Mouse (Mus musculus) forebrain, embryonic 14.5 days (tissue): ENCODE data around the gene Gpkow. TPM values are rescaled to one million over a fixed set of nuclear protein-coding genes. Genes with fewer than 3 reads are reported as not detected.

Experiments
- ATAC-seq: fragments of 200-750 bp; cut with Nextera tagmentation; 2 replicates; pipeline ENCODE4 v1.8.0; 2017; ENCODE audit warnings: mild to moderate bottlenecking, moderate library complexity
- DNase-seq: peaks from one replicate; pipeline ENCODE4 v3.0.0-alpha.2; 2015; ENCODE audit warnings: low spot score
- H3K27ac ChIP-seq: fragments of 300-500 bp; sonication (generic); 2 replicates; pipeline ENCODE4 v1.5.1; 2014; ENCODE audit warnings: low read depth, mild to moderate bottlenecking, control low read depth, low read length, moderate library complexity
- H3K27me3 ChIP-seq: fragments of 300-500 bp; sonication (generic); replicated peaks from 2 replicates; pipeline ENCODE4 v1.6.1; 2014; ENCODE audit warnings: low read length, control low read depth, mixed read lengths; ENCODE audit not compliant: control insufficient read depth, insufficient read depth
- H3K36me3 ChIP-seq: fragments of 300-500 bp; sonication (generic); 2 replicates; pipeline ENCODE4 v1.6.1; 2014; ENCODE audit warnings: low read length, control low read depth; ENCODE audit not compliant: control insufficient read depth, insufficient read depth
- H3K4me1 ChIP-seq: fragments of 300-500 bp; sonication (generic); 2 replicates; pipeline ENCODE4 v1.6.1; 2014; ENCODE audit warnings: antibody characterized with exemption, low read length, control low read depth; ENCODE audit not compliant: control insufficient read depth, insufficient read depth
- H3K4me2 ChIP-seq: fragments of 300-500 bp; sonication (generic); 2 replicates; pipeline ENCODE4 v1.6.1; 2014; ENCODE audit warnings: mild to moderate bottlenecking, control low read depth, low read length
- H3K4me3 ChIP-seq: fragments of 300-500 bp; sonication (generic); 2 replicates; pipeline ENCODE4 v1.5.1; 2014; ENCODE audit warnings: low read depth, low read length, control low read depth
- H3K9ac ChIP-seq: fragments of 300-500 bp; sonication (generic); 2 replicates; pipeline ENCODE4 v1.6.1; 2014; ENCODE audit warnings: mild to moderate bottlenecking, low read length, control low read depth, moderate library complexity
- H3K9me3 ChIP-seq: fragments of 300-500 bp; sonication (generic); replicated peaks from 2 replicates; pipeline ENCODE4 v1.6.1; 2016; ENCODE audit warnings: low read length, control low read depth, mixed read lengths; ENCODE audit not compliant: control insufficient read depth
- WGBS: fragments of 180-500 bp; shearing (Covaris S2); extraction: QIAGEN DNeasy Blood & Tissue Kit; methylation state at CpG from one replicate; pipeline ENCODE4 v1.1.7; 2014; 5-methylcytosine and 5-hydroxymethylcytosine counted together
- polyA plus RNA-seq: library from polyadenylated mRNA; unstranded; fragments of >200 nt; fragmentation: Nextera tagmentation; extraction: Ambion mirVana; gene quantifications from 2 replicates; pipeline ENCODE4 v1.2.1, GENCODE M21; 2014

The Gpkow gene
- 56.2 and 57.4 TPM in 2 replicates for polyA plus RNA-seq

DNA sequence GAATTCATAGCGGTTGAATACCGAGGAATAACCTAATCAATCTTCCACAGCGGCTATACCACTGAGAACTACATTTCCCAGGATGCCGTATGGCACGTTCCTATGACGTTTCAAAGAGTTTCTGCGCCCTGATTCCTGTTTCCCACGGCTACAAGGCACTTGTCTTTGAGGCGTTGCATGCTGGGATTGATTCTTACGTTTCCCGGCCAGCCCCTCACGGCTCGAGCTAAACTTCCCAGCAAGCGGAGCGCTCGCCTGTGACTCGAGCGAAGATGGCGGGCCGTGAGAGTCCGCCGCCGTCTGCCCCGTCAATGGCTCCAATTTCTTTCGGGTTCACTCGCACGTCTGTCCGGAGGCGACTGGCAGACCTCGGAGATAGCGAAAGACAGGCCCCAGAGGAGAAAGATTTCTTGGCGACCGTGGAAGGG lies at the start of gene Gpkow:
Gpkow (plus strand) TSS at position 178 of the 428 bp plus-strand sequence.
- Histone ChIP-seq H3K4me2 (peak within 1 kb of the TSS; percentile 58), H3K36me3 (peaks cover 10% of the 10 kb centered on the region; the same call in 1 of the 2 replicates), H3K27ac (no peak within 1 kb of the TSS), H3K27me3 (no peaks in the 10 kb centered on the region), H3K4me1 (no peaks in the 10 kb centered on the region), H3K4me3 (peak within 1 kb of the TSS; percentile 48), H3K9me3 (no peaks in the 10 kb centered on the region), H3K9ac (peak within 1 kb of the TSS; percentile 56)
- 27% methylated on average over 33 of the region's 33 CpGs for WGBS
- peak; percentile 98 for ATAC-seq
- DNase-seq, result peak; percentile 98

DNA sequence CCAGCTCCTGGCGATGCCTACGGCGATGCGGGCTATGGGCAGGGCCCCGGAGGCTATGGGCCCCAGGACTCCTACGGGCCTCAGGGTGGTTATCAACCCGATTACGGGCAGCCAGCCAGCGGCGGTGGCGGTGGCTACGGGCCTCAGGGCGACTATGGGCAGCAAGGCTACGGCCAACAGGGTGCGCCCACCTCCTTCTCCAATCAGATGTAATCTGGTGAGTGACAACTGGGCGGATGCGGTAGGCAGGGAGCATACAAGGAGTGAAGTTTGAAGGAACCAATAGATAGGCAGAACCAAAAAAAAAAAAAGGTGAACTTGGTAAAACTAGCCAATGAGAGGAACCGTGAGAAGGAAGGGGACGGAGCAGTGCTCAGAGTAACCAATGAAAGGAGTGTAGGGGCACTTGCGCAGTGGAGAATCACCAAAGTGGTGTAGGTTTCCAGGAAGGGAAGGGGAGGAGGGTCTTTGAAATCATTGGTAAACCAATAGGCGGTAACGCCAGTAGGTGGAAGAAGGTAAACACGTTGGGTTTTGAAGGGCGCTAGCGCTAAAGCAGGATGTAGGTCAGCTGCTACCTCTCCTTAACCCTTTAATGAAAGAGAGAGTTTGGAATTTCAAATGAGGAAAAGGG lies 48.1 kb upstream of the Gpkow start:
- 37% methylated on average over 25 of the region's 25 CpGs for WGBS
- H3K27me3 ChIP-seq, result no peaks in the 10 kb centered on the region
- H3K36me3 ChIP-seq, result 0 out of 2 replicates have a peak, but pooled peaks cover 8% of the 10 kb centered on the region
- no peaks in the 10 kb centered on the region for H3K4me1 ChIP-seq
- peak overlapping the region; percentile 71; the same call in 1 of the 2 replicates for H3K27ac ChIP-seq
- peak overlapping the region; percentile 29 for H3K4me3 ChIP-seq
- peak; percentile 96 for DNase-seq
- H3K4me2 ChIP-seq, result peak overlapping the region; percentile 48
- ATAC-seq, result peak; percentile 96
- peak overlapping the region; percentile 54 for H3K9ac ChIP-seq
- H3K9me3 ChIP-seq, result no peaks in the 10 kb centered on the region

DNA sequence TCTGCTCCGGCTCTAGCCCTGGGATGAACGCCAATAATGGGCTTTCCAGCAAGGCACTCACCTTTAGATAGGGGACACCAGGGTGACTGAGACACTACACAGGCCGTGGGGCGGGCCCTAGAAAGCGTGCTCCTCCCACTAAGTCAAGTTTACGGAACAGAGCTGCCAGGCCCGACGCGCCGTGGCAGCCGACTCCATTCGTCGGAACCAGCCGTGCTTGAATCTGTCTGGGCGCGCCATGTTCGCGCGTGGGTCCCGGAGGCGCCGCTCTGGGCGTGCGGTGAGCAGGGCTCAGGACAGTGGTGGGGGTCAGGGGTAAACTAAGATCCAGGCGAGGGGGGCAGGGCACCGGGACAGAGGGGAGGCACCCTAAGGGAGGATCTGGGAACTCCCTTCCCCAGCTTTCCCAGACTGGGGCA lies 39.7 kb upstream of the Gpkow start, which contains the start of gene Prickle3:
Prickle3 (plus strand) TSS at position 40 of the 419 bp plus-strand sequence.
- Histone ChIP-seq H3K4me2 (peak within 1 kb of the TSS; percentile 44), H3K4me1 (no peaks in the 10 kb centered on the region), H3K36me3 (no peaks in the 10 kb centered on the region), H3K27me3 (no peaks in the 10 kb centered on the region), H3K27ac (no peak within 1 kb of the TSS), H3K4me3 (peak within 1 kb of the TSS; percentile 21), H3K9me3 (no peaks in the 10 kb centered on the region), H3K9ac (peak within 1 kb of the TSS; percentile 43; the same call in 1 of the 2 replicates)
- ATAC-seq, result peak; percentile 62
- WGBS, result 23% methylated on average over 26 of the region's 26 CpGs
- DNase-seq, result peak; percentile 19

DNA sequence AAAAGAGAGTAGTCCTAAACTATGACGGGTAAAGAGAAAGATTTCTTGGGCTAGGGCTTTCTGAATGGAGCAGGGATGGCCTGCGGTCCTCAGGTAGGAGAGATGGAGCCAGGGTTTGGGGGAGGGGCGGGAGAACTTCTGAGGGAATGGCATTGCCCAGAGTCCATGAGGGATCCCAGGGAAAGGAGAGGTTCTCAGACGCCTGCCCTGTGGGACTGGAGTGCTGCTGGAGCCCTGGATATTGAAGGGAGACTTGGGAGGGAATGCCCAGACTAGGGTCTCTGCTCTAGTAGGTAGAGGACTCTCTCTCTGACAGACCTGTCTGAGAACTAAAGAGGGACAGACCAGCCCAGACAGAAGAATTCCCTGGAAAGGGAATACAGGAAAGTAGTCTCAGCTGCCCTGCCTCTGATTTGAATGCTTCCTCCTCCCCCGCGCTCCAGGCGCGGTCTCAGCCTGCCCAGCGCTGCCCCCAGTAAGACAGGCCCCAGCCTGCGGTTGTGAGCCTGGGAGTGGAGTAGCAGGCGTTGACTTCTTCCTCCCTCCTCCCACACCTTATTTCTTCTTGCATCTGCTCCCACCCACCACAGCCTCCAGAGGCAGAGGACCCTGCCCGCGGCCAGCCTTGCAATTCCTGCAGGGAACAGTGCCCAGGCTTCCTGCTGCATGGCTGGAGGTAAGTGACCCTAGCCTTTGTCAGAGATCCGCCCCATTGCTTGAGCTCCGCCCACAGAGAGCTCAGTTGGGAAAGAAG lies 38.7 kb upstream of the Gpkow start:
- Histone ChIP-seq H3K9ac (no peak overlapping the region), H3K4me2 (peak overlapping the region; percentile 44), H3K4me1 (no peaks in the 10 kb centered on the region), H3K27me3 (no peaks in the 10 kb centered on the region), H3K36me3 (no peaks in the 10 kb centered on the region), H3K9me3 (no peaks in the 10 kb centered on the region), H3K4me3 (no peak overlapping the region), H3K27ac (no peak overlapping the region)
- WGBS, result 28% methylated on average over 12 of the region's 15 CpGs
- DNase-seq (peak; percentile 10), ATAC-seq (peak; percentile 26; the same call in 1 of the 2 replicates)

DNA sequence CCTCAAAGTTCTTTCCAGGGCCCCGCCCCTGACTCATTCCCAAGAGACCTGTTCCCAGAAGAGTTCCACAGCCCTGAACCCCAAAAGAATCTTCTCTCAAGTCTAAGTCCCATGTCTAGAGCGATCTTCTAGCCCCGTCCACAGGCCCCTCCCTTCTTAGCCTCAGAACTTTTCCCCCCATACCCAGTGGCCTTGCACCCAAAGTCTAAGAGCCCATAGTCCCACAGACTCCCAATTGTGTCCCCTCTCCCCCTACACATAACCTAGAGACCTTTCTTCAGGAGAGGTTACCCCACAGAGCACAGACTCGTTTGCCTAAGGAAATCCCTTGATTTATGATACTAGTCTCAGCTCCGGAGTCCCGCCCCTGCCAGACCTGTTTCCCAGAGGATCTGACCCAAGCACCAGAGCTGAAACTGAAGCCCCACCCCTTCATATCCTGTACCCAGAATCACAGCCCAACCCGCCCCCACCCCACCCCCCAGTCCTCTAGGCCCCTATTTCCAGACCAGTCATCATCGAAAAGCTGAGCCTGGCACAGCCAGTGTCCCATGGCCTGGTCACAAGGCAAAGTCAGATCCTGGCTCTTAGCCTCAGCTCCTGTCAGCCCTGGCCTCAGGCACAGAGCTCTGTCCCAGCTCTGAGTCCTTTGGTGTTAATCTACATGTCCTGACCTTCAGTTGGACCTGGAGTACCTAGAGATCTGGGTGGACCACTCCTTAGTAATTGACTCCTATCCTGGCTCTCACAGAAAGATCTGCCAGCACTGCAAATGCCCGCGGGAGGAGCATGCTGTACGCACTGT lies 37.9 kb upstream of the Gpkow start:
- DNase-seq (no peak), ATAC-seq (no peak)
- WGBS, result 62% methylated on average over 11 of the region's 11 CpGs
- Histone ChIP-seq H3K9me3 (no peaks in the 10 kb centered on the region), H3K4me3 (no peak overlapping the region), H3K4me2 (no peak overlapping the region; the same call in 1 of the 2 replicates), H3K9ac (no peak overlapping the region), H3K36me3 (no peaks in the 10 kb centered on the region), H3K27ac (no peak overlapping the region), H3K4me1 (no peaks in the 10 kb centered on the region), H3K27me3 (no peaks in the 10 kb centered on the region)

DNA sequence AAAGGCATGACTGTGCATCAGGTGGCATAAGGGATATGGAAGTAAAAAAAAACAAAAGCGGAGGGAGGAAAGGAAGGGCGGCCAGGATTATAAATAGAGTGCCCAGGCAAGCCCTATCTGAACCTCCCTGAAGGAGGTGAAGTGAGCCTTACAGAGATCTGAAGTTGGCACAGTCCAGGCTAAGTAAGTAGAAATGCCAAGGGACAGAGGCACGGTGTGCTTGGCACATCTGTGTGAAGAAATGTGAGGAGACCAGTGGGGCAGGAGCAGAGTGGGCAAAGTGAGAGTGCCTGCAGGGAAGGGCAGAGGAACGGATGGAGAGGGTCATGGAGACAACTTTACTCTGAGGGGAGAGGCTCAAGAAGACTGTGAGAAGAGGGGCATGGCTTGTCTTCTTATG lies 35.8 kb upstream of the Gpkow start:
- no peak overlapping the region for H3K4me3 ChIP-seq
- no peak overlapping the region for H3K4me2 ChIP-seq
- WGBS, result 85% methylated on average over 4 of the region's 4 CpGs
- no peak for DNase-seq
- H3K9me3 ChIP-seq, result no peaks in the 10 kb centered on the region
- H3K27ac ChIP-seq, result no peak overlapping the region
- no peaks in the 10 kb centered on the region for H3K36me3 ChIP-seq
- H3K4me1 ChIP-seq, result no peaks in the 10 kb centered on the region
- H3K27me3 ChIP-seq, result no peaks in the 10 kb centered on the region
- no peak overlapping the region for H3K9ac ChIP-seq
- ATAC-seq, result no peak

DNA sequence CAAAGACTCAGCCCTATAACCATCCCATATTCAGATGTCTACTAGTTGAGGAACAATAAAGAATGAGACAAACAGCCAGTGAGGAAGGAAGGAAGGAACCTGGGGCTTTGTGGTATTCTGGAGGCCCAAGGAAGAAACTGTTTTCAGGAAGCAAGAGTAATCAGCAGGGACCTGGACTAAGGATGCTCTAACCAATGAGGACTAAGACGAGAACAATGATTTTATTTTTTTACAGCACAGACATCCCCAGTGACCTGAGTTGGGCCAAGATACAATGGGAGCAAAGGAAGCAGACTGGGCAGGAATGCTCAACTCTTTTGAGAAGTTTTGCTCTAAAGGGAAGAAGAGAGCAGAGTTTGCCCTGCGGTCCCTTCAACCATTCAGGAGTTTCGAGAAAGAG lies 34.0 kb upstream of the Gpkow start:
- Histone ChIP-seq H3K9ac (no peak overlapping the region), H3K4me2 (no peak overlapping the region), H3K36me3 (no peaks in the 10 kb centered on the region), H3K27ac (no peak overlapping the region), H3K4me1 (no peaks in the 10 kb centered on the region), H3K27me3 (no peaks in the 10 kb centered on the region), H3K4me3 (no peak overlapping the region), H3K9me3 (no peaks in the 10 kb centered on the region)
- ATAC-seq (no peak), DNase-seq (no peak)
- WGBS, result 78% methylated on average over 3 of the region's 3 CpGs

DNA sequence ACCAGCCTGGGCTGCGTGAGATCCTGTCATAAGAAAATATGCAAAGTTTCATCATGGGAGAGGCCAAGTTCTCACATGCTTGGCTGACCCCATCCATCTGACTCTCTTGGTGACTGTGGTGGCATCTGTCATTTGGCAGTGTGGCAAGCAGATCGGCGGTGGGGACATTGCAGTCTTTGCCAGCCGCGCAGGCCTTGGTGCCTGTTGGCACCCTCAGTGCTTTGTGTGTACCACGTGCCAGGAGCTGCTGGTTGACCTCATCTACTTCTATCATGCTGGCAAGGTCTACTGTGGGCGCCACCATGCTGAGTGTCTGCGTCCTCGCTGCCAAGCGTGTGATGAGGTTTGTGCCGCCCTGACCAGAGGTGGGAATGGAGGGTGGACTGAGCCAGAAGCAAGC lies 32.1 kb upstream of the Gpkow start:
- ATAC-seq, result no peak
- Histone ChIP-seq H3K36me3 (peaks cover 3% of the 10 kb centered on the region; the same call in 1 of the 2 replicates), H3K9ac (no peak overlapping the region), H3K27ac (no peak overlapping the region), H3K9me3 (no peaks in the 10 kb centered on the region), H3K4me3 (no peak overlapping the region), H3K4me2 (no peak overlapping the region), H3K27me3 (no peaks in the 10 kb centered on the region), H3K4me1 (no peaks in the 10 kb centered on the region)
- 87% methylated on average over 11 of the region's 11 CpGs for WGBS
- DNase-seq, result no peak
